Mouse (Mus musculus) left cerebral cortex, postnatal 25 days (tissue): Measurements from ENCODE around the gene S100z. TPM values are rescaled to one million over a fixed set of nuclear protein-coding genes. Genes with fewer than 3 reads are reported as not detected.

Source experiments
- DNase-seq, 2 experiments: peaks; one replicate each; pipeline ENCODE4 v3.0.0; 2022; ENCODE audit warnings: low spot score in 2 of 2, mixed read lengths in 1 of 2
- intact Hi-C: fragments of 180-260 bp; cut with DNase I; formaldehyde crosslinking; loops from one replicate; pipeline ENCODE4 v1.15.1; 2025
- total RNA-seq, 2 experiments: library from RNA; stranded (reverse); gene quantifications; 2 replicates each; pipeline ENCODE4 v1.2.3; 2021

The S100z gene
- total RNA-seq = not detected

GRCm38 (mm10) chr13:95478671-95479413 is at the start of gene S100z:
TSS of gene S100z (minus strand) at chr13:95478721.
- intact Hi-C loops = no loop called here
- DNase-seq = no peak

GRCm38 (mm10) chr13:95524674-95525491 is 46.4 kb upstream of the S100z start, which contains the start of gene F2rl1:
TSS of gene F2rl1 (minus strand) at chr13:95525227.
- intact Hi-C loops = no loop called here
- DNase-seq = no peak

- intact Hi-C loops = no loop called here
- DNase-seq = no peak
Observed at GRCm38 (mm10) chr13:95524424-95524673, 45.8 kb upstream of the S100z start.

- no peak for DNase-seq
- intact Hi-C loops = no loop called here
Observed at GRCm38 (mm10) chr13:95523659-95524423, 45.3 kb upstream of the S100z start.

- DNase-seq = no peak
- intact Hi-C loops = no loop called here
Observed at GRCm38 (mm10) chr13:95522176-95522575, 43.7 kb upstream of the S100z start.

- DNase-seq = no peak
- intact Hi-C loops = no loop called here
Observed at GRCm38 (mm10) chr13:95521029-95521428, 42.5 kb upstream of the S100z start.

- DNase-seq = peak in 1 of 2 experiments; percentile 42
Observed at GRCm38 (mm10) chr13:95514756-95515155, 36.2 kb upstream of the S100z start.

GRCm38 (mm10) chr13:95510054-95510453 is 31.5 kb upstream of the S100z start:
- no peak for DNase-seq
- intact Hi-C loops = no loop called here

More at GRCm38 (mm10) chr13:95514756-95515155, 36.2 kb upstream of the S100z start:
- intact Hi-C loops = no loop called here

- DNase-seq = no peak
- intact Hi-C loops = no loop called here
Observed at GRCm38 (mm10) chr13:95503279-95503917, 24.9 kb upstream of the S100z start.

- intact Hi-C loops = no loop called here
- DNase-seq = no peak
Observed at GRCm38 (mm10) chr13:95496601-95497000, 18.1 kb upstream of the S100z start.

GRCm38 (mm10) chr13:95494812-95495211 is 16.3 kb upstream of the S100z start:
- intact Hi-C loops = no loop called here
- DNase-seq = no peak

- DNase-seq = no peak
- intact Hi-C loops = no loop called here
Observed at GRCm38 (mm10) chr13:95493296-95493695, 14.8 kb upstream of the S100z start.

- no peak for DNase-seq
- intact Hi-C loops = no loop called here
Observed at GRCm38 (mm10) chr13:95491327-95491726, 12.8 kb upstream of the S100z start.

- intact Hi-C loops = no loop called here
- no peak for DNase-seq
Observed at GRCm38 (mm10) chr13:95484664-95485063, 6.1 kb upstream of the S100z start.

- intact Hi-C loops = loop anchor here (1.0 kb wide), 1 partner anchor 91 kb away; no protein-coding TSS in a partner anchor
- peak; percentile 84 to 85 for DNase-seq
Observed at GRCm38 (mm10) chr13:95481428-95481827, 2.9 kb upstream of the S100z start.

- intact Hi-C loops = no loop called here
- DNase-seq = no peak
Observed at GRCm38 (mm10) chr13:95477173-95477572, 1.3 kb downstream of the S100z start.

GRCm38 (mm10) chr13:95475124-95475523 is 3.4 kb downstream of the S100z start:
- intact Hi-C loops = no loop called here
- no peak for DNase-seq

- intact Hi-C loops = no loop called here
- DNase-seq = no peak
Observed at GRCm38 (mm10) chr13:95474294-95474693, 4.2 kb downstream of the S100z start.

- DNase-seq = peak in 1 of 2 experiments; percentile 4
- intact Hi-C loops = no loop called here
Observed at GRCm38 (mm10) chr13:95470970-95471369, 7.6 kb downstream of the S100z start.

GRCm38 (mm10) chr13:95451529-95451928 is 27.0 kb downstream of the S100z start:
- intact Hi-C loops = no loop called here
- no peak for DNase-seq
